8 mouse cellular contexts compared by ENCODE assay signal in genomic region chr13:100491623-100492022, GRCm38 (mm10). TPM values are rescaled to one million over a fixed set of nuclear protein-coding genes. Genes with fewer than 3 reads are reported as not detected.
A peak's percentile ranks its signal among the peaks of the same experiment; 100 is the strongest.
DNase-seq lines count a peak whose midpoint lies in the region; ATAC-seq and TF ChIP-seq lines count a peak whose summit lies in the region.

No protein-coding gene starts in this region.

- H3K27me3 ChIP-seq in heart, embryonic 11.5 days (ENCODE audit: control insufficient read depth, insufficient read depth, low read length), result no peaks in the 10 kb centered on the region
- H3K27me3 ChIP-seq in CH12.LX (replicated peaks), result no peaks in the 10 kb centered on the region
- no peaks in the 10 kb centered on the region for H3K27me3 ChIP-seq in forebrain, embryonic 15.5 days
- H3K27me3 ChIP-seq in liver, embryonic 16.5 days (ENCODE audit: control insufficient read depth, insufficient read depth, low read depth, low read length), result no peaks in the 10 kb centered on the region

- TF ChIP-seq EP300 in CH12.LX (IDR thresholded peaks at IDR 0.05; ENCODE audit: low read length), result no peak

- in situ Hi-C loops in CH12.LX (cut with MboI; ENCODE audit: low pct_ligation_motif_present, low pct_unique_long_range_greater_than_20kb, low sequenced_read_pairs), result no loop called here

- intact Hi-C loops in heart, postnatal 36 days (cut with DNase I), result loop anchor here (5.0 kb wide), 3 partner anchors 106 to 341 kb away; partner anchors contain the start of genes Ak6, Rad17, Slc30a5 and Taf9
- intact Hi-C loops in left cerebral cortex, postnatal 25 days (cut with DNase I), result loop anchor here (1.0 kb wide), 1 partner anchor 125 kb away; the partner anchor contains the start of gene Marveld2
- intact Hi-C loops in left cerebral cortex, postnatal 10 days (cut with DNase I), result loop anchor here (5.0 kb wide), 2 partner anchors 126 to 364 kb away; partner anchors contain the start of gene Marveld2

- H3K4me2 ChIP-seq in heart, embryonic 11.5 days, result peak overlapping the region; percentile 68
- peak overlapping the region; percentile 79 for H3K4me2 ChIP-seq in CH12.LX (ENCODE audit: insufficient read depth, low read depth, poor library complexity, severe bottlenecking)
- H3K4me2 ChIP-seq in forebrain, embryonic 15.5 days (replicated peaks), result peak overlapping the region; percentile 57
- peak overlapping the region; percentile 84 for H3K4me2 ChIP-seq in liver, embryonic 16.5 days (ENCODE audit: low read depth, low read length)

- TF ChIP-seq RAD21 in CH12.LX (IDR thresholded peaks at IDR 0.05; ENCODE audit: low read depth, low read length), result no peak

- ATAC-seq in heart, embryonic 11.5 days (replicated peaks; ENCODE audit: insufficient number of reproducible peaks, low FRiP score, low TSS enrichment), result no peak
- peak; percentile 24 for ATAC-seq in forebrain, embryonic 15.5 days (replicated peaks)
- no peak for ATAC-seq in liver, embryonic 16.5 days (ENCODE audit: low read depth)

- 15% methylated on average over 6 of the region's 6 CpGs for WGBS in heart, embryonic 11.5 days (ENCODE audit: insufficient replicate concordance)
- WGBS in forebrain, embryonic 15.5 days, result 17% methylated on average over 6 of the region's 6 CpGs
- 16% methylated on average over 6 of the region's 6 CpGs for WGBS in liver, embryonic 16.5 days (ENCODE audit: insufficient replicate concordance)

- dilution Hi-C loops in CH12.LX (cut with MboI; ENCODE audit: extremely low pct_ligation_motif_present, extremely low pct_unique_long_range_greater_than_20kb, low sequenced_read_pairs), result no loop called here

- no peak overlapping the region; the same call in 1 of the 2 replicates for H3K27ac ChIP-seq in heart, embryonic 11.5 days (ENCODE audit: low read depth, low read length)
- no peak overlapping the region for H3K27ac ChIP-seq in CH12.LX (ENCODE audit: insufficient read depth, low read depth)
- H3K27ac ChIP-seq in forebrain, embryonic 15.5 days (replicated peaks), result peak overlapping the region; percentile 87; the same call in 1 of the 2 replicates
- peak overlapping the region; percentile 63 for H3K27ac ChIP-seq in liver, embryonic 16.5 days (ENCODE audit: low read length)

- no peak for TF ChIP-seq POLR2A in CH12.LX (IDR thresholded peaks at IDR 0.05; ENCODE audit: low read depth, low read length)

- H3K79me2 ChIP-seq in CH12.LX (replicated peaks; ENCODE audit: control insufficient read depth, extremely low read depth, insufficient read depth, poor library complexity, severe bottlenecking), result peaks cover 23% of the 10 kb centered on the region

- DNase-seq in heart, postnatal 36 days, result no peak
- DNase-seq in CH12.LX (ENCODE audit: extremely low read depth) (no peak), adipocyte (ENCODE audit: low spot score) (no peak)
- no peak for DNase-seq in left cerebral cortex, postnatal 25 days (ENCODE audit: low spot score in 2 of 2)
- DNase-seq in left cerebral cortex, postnatal 10 days (ENCODE audit: extremely low spot score in 1 of 2, low spot score in 2 of 2), result no peak

- H3K4me1 ChIP-seq in heart, embryonic 11.5 days (ENCODE audit: control insufficient read depth, insufficient read depth, low read length), result peaks cover 3% of the 10 kb centered on the region
- H3K4me1 ChIP-seq in CH12.LX (ENCODE audit: control insufficient read depth in 1 of 2, insufficient read depth in 2 of 2), result peaks cover 7 to 24% of the 10 kb centered on the region in 2 experiments
- peaks cover 14% of the 10 kb centered on the region for H3K4me1 ChIP-seq in forebrain, embryonic 15.5 days
- H3K4me1 ChIP-seq in liver, embryonic 16.5 days (ENCODE audit: control insufficient read depth, low read depth, low read length), result peaks cover 12% of the 10 kb centered on the region

- peak overlapping the region; percentile 86 for H3K4me3 ChIP-seq in heart, embryonic 11.5 days (ENCODE audit: low read depth, low read length)
- peak overlapping the region; percentile 56 to 96 (median 93) for H3K4me3 ChIP-seq in CH12.LX (replicated peaks in 1 of 3; ENCODE audit: low read depth in 2 of 3, low read length in 2 of 3, poor library complexity in 1 of 3)
- peak overlapping the region; percentile 98 for H3K4me3 ChIP-seq in forebrain, embryonic 15.5 days
- H3K4me3 ChIP-seq in liver, embryonic 16.5 days (ENCODE audit: low read depth, low read length), result peak overlapping the region; percentile 97

- H3K36me3 ChIP-seq in heart, embryonic 11.5 days (ENCODE audit: control insufficient read depth, insufficient read depth, low read length), result 0 out of 2 replicates have a peak, but pooled peaks cover 7% of the 10 kb centered on the region
- H3K36me3 ChIP-seq in CH12.LX (replicated peaks in 1 of 2; ENCODE audit: control insufficient read depth in 1 of 2, insufficient read depth in 1 of 2, low read length in 1 of 2), result peaks cover 11 to 33% of the 10 kb centered on the region in 2 experiments
- peaks cover 28% of the 10 kb centered on the region for H3K36me3 ChIP-seq in forebrain, embryonic 15.5 days
- H3K36me3 ChIP-seq in liver, embryonic 16.5 days (ENCODE audit: control insufficient read depth, insufficient read depth), result peaks cover 3% of the 10 kb centered on the region; the same call in 1 of the 2 replicates

- TF ChIP-seq CTCF in CH12.LX (conservative IDR thresholded peaks at IDR 0.05 in 1 of 2, IDR thresholded peaks at IDR 0.05 in 1 of 2; ENCODE audit: low read depth in 2 of 2, low read length in 2 of 2), result no peak

- H3K9ac ChIP-seq in heart, embryonic 11.5 days (ENCODE audit: low read depth, low read length), result peak overlapping the region; percentile 86
- H3K9ac ChIP-seq in CH12.LX (ENCODE audit: insufficient read depth, low read depth), result peak overlapping the region; percentile 66
- H3K9ac ChIP-seq in forebrain, embryonic 15.5 days (replicated peaks), result peak overlapping the region; percentile 91
- peak overlapping the region; percentile 88 for H3K9ac ChIP-seq in liver, embryonic 16.5 days (ENCODE audit: low read depth, low read length)

- H3K9me3 ChIP-seq in heart, embryonic 11.5 days (replicated peaks; ENCODE audit: control insufficient read depth, low read length), result no peaks in the 10 kb centered on the region
- no peaks in the 10 kb centered on the region for H3K9me3 ChIP-seq in CH12.LX (replicated peaks; ENCODE audit: low read length)
- H3K9me3 ChIP-seq in forebrain, embryonic 15.5 days, result no peaks in the 10 kb centered on the region
- H3K9me3 ChIP-seq in liver, embryonic 16.5 days (replicated peaks; ENCODE audit: control insufficient read depth, low read length), result no peaks in the 10 kb centered on the region

TF ChIP-seq in CH12.LX, 34 proteins besides CTCF, POLR2A, EP300 and RAD21:
- TF ChIP-seq SMC3 (IDR thresholded peaks at IDR 0.05; ENCODE audit: low read depth, low read length) (no peak), TCF12 (IDR thresholded peaks at IDR 0.05; ENCODE audit: low read depth, low read length) (no peak), MAFK (IDR thresholded peaks at IDR 0.05; ENCODE audit: insufficient replicate concordance, low read length) (no peak), MYC (IDR thresholded peaks at IDR 0.05; ENCODE audit: low read depth, low read length) (no peak), JUN (IDR thresholded peaks at IDR 0.05; ENCODE audit: insufficient read depth, low read depth, low read length) (no peak), BHLHE40 (IDR thresholded peaks at IDR 0.05; ENCODE audit: low read depth, low read length) (no peak), GABPA (IDR thresholded peaks at IDR 0.05; ENCODE audit: insufficient replicate concordance, low read depth, low read length) (no peak), IRF4 (IDR thresholded peaks at IDR 0.05; ENCODE audit: low read depth, low read length) (no peak), TBP (conservative IDR thresholded peaks at IDR 0.05; ENCODE audit: low read depth, low read length) (no peak)

RNA-seq across cellular contexts. Expression of gene Gtf2h2, which starts 0.8 kb away (rescaled TPM):
- polyA plus RNA-seq in heart, embryonic 11.5 days (2014; fragmentation: Nextera tagmentation; extraction: Ambion mirVana), result 51.4 and 54.9 TPM in 2 replicates
- 10 to 100 TPM; 18.4 to 23.6 TPM for total RNA-seq in heart, postnatal 36 days (2021)
- total RNA-seq in CH12.LX (2012; rRNA removed) (34.0 and 43.7 TPM in 2 replicates), CH12.LX (2014; rRNA removed) (87.8 and 89.2 TPM in 2 replicates)
- polyA plus RNA-seq in CH12.LX (2012; ENCODE audit: insufficient read length, low read depth), result 90.1 and 106 TPM in 2 replicates
- 69.6 and 70.8 TPM in 2 replicates for polyA plus RNA-seq in forebrain, embryonic 15.5 days (2015; fragmentation: Nextera tagmentation; extraction: Ambion mirVana)
- polyA plus RNA-seq in liver, embryonic 16.5 days (2015; fragmentation: Nextera tagmentation; extraction: Ambion mirVana), result 20.0 and 22.3 TPM in 2 replicates
- total RNA-seq in left cerebral cortex, postnatal 25 days (2021), result 10 to 100 TPM; 28.6 to 34.8 TPM
- total RNA-seq in left cerebral cortex, postnatal 10 days (2021), result 10 to 100 TPM; 42.8 to 44.2 TPM

RNA-seq across cellular contexts. Expression of gene Naip1, which starts 39.0 kb away (rescaled TPM):
- polyA plus RNA-seq in heart, embryonic 11.5 days (2014; fragmentation: Nextera tagmentation; extraction: Ambion mirVana), result not detected in 2 replicates
- under 1 TPM in 1 of 2 experiments, not detected in 1; 0.08 TPM for total RNA-seq in heart, postnatal 36 days (2021)
- total RNA-seq in CH12.LX (2012; rRNA removed), result 1.5 and 1.8 TPM in 2 replicates
- total RNA-seq in CH12.LX (2014; rRNA removed), result 1.1 and 1.4 TPM in 2 replicates
- polyA plus RNA-seq in CH12.LX (2012; ENCODE audit: insufficient read length, low read depth), result 1.1 and 1.5 TPM in 2 replicates
- not detected in 2 replicates for polyA plus RNA-seq in forebrain, embryonic 15.5 days (2015; fragmentation: Nextera tagmentation; extraction: Ambion mirVana)
- 0.08 TPM in 1 of 2 replicates, not detected in the other for polyA plus RNA-seq in liver, embryonic 16.5 days (2015; fragmentation: Nextera tagmentation; extraction: Ambion mirVana)
- under 1 TPM; 0.16 TPM for total RNA-seq in left cerebral cortex, postnatal 25 days (2021)
- total RNA-seq in left cerebral cortex, postnatal 10 days (2021), result under 1 TPM; 0.18 to 0.41 TPM

Comparison
In these comparisons a context has a peak if more than half of its experiments do, and no peak if none do; other contexts are left out.
1. H3K27ac ChIP-seq: peak in forebrain, embryonic 15.5 days (single experiment) and liver, embryonic 16.5 days (single experiment); none in heart, embryonic 11.5 days (single experiment) and CH12.LX (single experiment).
2. Peak in every context shown above with its lines, with median percentiles within 50 percentile points of each other: H3K4me2 ChIP-seq, H3K4me3 ChIP-seq and H3K9ac ChIP-seq.